Mouse (Mus musculus) urinary bladder, postnatal 10 days (tissue): Measurements from ENCODE around the gene Fbp1.
"Not testable (repeated sequence)": the region's sequence is repeated elsewhere in the genome, so short reads cannot be mapped to it uniquely, and the experiment has no call there.

Source experiments
- DNase-seq: peaks from one replicate; pipeline ENCODE4 v3.0.0; 2022; ENCODE audit warnings: low spot score

Fbp1 gene

GRCm38 (mm10) chr13:62833341-62833740, 54.7 kb downstream of the Fbp1 start:
- DNase-seq = no peak

- no peak for DNase-seq
Measured at GRCm38 (mm10) chr13:62832239-62832638, 55.8 kb downstream of the Fbp1 start.

GRCm38 (mm10) chr13:62815705-62816104, 72.4 kb downstream of the Fbp1 start:
- not testable (repeated sequence) for DNase-seq
